Mouse (Mus musculus) right cerebral cortex, postnatal 4 days (tissue): ENCODE results near the gene Wscd2.
"Not testable (repeated sequence)": the region's sequence is repeated elsewhere in the genome, so short reads cannot be mapped to it uniquely, and the experiment has no call there.

Experiments used
- DNase-seq: peaks from one replicate; pipeline ENCODE4 v3.0.0-alpha.2; 2022

Wscd2 gene

GRCm38 (mm10) chr5:113586458-113586849, 96.3 kb downstream of the Wscd2 start:
- DNase-seq: not testable (repeated sequence)

GRCm38 (mm10) chr5:113590010-113590640, 100.0 kb downstream of the Wscd2 start:
- DNase-seq: no peak

- no peak for DNase-seq
Observed at GRCm38 (mm10) chr5:113591166-113591565, 101.0 kb downstream of the Wscd2 start.

- DNase-seq: peak; percentile 62
Observed at GRCm38 (mm10) chr5:113591751-113592230, 101.7 kb downstream of the Wscd2 start.

- DNase-seq: no peak
Observed at GRCm38 (mm10) chr5:113593911-113594705, 104.0 kb downstream of the Wscd2 start.

- DNase-seq: no peak
Observed at GRCm38 (mm10) chr5:113596252-113596651, 106.1 kb downstream of the Wscd2 start.

- no peak for DNase-seq
Observed at GRCm38 (mm10) chr5:113596780-113597353, 106.7 kb downstream of the Wscd2 start.

GRCm38 (mm10) chr5:113600181-113600580, 110.0 kb downstream of the Wscd2 start:
- no peak for DNase-seq

- DNase-seq: no peak
Observed at GRCm38 (mm10) chr5:113600803-113601202, 110.7 kb downstream of the Wscd2 start.

GRCm38 (mm10) chr5:113603471-113603870, 113.3 kb downstream of the Wscd2 start:
- no peak for DNase-seq

- no peak for DNase-seq
Observed at GRCm38 (mm10) chr5:113604758-113605157, 114.6 kb downstream of the Wscd2 start.

- DNase-seq: no peak
Observed at GRCm38 (mm10) chr5:113606121-113606520, 116.0 kb downstream of the Wscd2 start.

- no peak for DNase-seq
Observed at GRCm38 (mm10) chr5:113606961-113607785, 117.0 kb downstream of the Wscd2 start.

GRCm38 (mm10) chr5:113607941-113608431, 117.9 kb downstream of the Wscd2 start:
- DNase-seq: no peak

- DNase-seq: no peak
Observed at GRCm38 (mm10) chr5:113608511-113608910, 118.4 kb downstream of the Wscd2 start.

- DNase-seq: no peak
Observed at GRCm38 (mm10) chr5:113609891-113610290, 119.8 kb downstream of the Wscd2 start.

- DNase-seq: no peak
Observed at GRCm38 (mm10) chr5:113610490-113610889, 120.4 kb downstream of the Wscd2 start.

- no peak for DNase-seq
Observed at GRCm38 (mm10) chr5:113611131-113611530, 121.0 kb downstream of the Wscd2 start.

GRCm38 (mm10) chr5:113611771-113612233, 121.7 kb downstream of the Wscd2 start:
- no peak for DNase-seq

- DNase-seq: no peak
Observed at GRCm38 (mm10) chr5:113618716-113619115, 128.6 kb downstream of the Wscd2 start.

- no peak for DNase-seq
Observed at GRCm38 (mm10) chr5:113619151-113619550, 129.0 kb downstream of the Wscd2 start.

- DNase-seq: no peak
Observed at GRCm38 (mm10) chr5:113620130-113620716, 130.1 kb downstream of the Wscd2 start.
